Mouse (Mus musculus): Measurements from ENCODE around the gene Ablim1.
"Not testable (repeated sequence)": the region's sequence is repeated elsewhere in the genome, so short reads cannot be mapped to it uniquely, and the experiment has no call there.

Gene Ablim1

DNA sequence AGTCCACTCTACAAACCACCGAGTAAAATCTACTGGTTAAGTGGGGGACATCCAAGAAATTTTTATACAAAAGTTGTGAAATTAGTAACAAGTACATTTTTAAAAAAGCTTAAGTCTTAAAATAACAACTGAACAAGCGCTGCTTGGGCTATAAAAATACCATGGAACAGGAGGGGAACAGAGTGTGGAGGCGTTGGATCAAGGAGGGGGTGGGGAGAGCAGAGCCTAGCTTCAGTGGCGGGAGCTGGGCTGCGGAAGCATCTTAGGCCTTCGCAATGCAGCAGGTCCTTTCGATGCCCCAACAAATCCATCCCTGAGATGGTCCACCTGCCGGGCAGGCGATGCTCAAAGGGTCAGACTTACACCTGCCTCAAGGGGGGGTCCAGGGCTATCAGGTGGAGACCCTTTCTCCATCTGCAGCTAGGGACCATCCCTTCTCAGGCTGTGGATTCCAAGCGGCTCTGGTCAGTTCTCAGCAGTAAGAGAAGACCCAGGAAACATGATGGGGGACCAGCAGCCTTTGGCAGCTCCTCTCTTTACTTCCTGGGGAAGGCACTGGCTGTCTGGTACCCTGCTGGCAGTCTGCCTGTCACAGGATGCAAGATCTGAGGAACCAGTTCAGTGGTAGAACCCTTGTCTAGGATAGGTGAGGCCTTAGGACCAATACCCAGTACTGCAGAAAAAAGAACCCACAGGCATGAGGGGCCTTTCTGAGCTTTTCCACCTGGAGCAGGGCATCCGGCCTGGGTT is 152.6 kb downstream of the Ablim1 start:
- DNase-seq (ENCODE audit: inconsistent age in 2 of 2, low spot score in 1 of 2): no peak

DNA sequence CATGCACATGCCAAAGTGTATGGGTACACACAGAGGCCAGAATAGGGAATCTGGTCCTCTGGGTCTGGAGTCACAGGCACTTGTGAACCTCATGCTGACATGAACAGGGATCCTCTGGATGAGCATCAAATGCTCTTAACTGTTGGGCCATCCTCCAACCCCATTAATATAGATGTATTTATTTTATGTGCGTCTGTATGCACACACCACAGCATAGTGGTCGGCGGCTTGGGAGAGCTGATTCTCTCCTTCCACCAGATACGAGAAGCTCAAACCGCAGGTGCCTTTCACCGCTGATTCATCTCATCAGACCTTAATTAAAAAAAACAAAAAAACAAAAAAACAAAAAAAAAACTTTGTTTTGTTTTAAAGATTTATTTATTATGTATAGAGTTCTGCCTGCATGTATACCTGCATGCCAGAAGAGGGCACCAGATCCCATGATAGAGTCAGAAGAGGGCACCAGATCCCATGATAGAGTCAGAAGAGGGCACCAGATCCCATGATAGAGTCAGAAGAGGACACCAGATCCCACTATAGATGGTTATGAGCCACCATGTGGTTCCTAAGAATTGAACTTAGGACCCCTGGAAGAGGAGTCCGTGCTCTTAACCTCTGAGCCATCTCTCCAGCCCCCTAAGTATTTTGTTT is 153.6 kb downstream of the Ablim1 start:
- DNase-seq (ENCODE audit: inconsistent age in 2 of 2, low spot score in 1 of 2): peak; percentile 51 to 85

DNA sequence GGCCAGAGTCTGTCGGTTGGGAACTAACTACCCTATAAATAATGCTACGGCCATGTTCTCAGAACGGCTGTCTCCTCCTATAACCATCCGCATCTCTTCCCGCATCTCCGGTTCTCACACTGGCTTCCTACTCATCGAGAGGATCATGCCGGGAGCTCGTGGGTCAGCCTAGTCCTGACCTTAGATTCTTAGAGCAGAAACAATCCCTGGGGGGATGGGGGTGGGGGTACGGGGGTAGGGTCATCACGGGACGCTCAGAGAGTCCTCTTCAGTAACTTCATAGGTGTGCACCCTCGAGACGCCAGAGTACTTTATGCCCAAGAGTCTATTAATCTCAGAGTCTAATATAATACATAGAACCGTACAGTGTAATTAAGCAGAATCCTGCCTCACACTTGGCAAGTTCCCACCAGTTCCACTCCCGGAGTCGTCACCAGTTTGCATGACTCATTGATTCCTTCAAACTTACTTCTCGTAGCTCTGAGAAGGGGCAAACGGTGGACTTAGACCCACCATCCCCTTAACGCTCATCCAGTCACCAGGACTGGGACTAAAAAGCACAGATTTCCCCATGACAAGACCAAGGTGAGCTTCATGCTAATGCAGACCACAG is 156.9 kb downstream of the Ablim1 start:
- DNase-seq (ENCODE audit: inconsistent age in 2 of 2, low spot score in 1 of 2): peak in 1 of 2 experiments; percentile 48

DNA sequence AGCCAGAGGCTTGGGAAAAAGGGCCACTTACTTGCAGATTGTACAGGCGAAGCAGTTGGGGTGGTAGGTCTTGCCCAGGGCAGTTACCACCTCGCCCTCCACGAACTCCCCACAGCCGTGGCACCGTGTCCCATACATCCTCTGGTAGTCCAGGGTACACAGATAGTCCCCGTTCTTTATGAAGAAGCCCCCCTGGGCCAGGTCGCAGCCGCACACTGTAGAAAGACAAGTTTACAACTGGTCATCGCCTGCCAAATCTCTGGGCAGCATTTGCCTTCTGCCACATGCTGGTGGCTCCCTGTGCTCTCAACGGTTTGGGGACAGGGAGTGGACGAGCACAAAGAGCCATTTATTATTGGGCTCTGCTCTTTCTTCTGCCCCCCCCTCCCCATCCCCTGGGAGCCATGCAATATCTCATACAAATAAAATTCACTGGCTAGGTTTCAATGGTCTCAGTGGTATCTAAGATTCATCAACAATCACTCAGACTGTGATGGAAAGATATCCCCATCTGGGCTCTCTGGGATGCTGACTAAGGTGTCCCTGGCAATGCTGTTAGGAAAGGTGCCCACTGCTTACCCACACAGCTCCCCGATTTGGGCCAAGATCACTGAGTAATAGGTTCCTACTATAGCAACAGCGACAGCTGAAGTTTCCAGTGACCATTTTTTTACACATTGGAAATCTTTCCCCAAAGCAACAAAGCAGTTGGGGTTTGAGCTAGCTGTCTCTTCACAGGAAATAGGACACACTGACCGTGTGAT is 159.4 kb downstream of the Ablim1 start:
- DNase-seq (ENCODE audit: inconsistent age in 2 of 2, low spot score in 1 of 2): no peak

DNA sequence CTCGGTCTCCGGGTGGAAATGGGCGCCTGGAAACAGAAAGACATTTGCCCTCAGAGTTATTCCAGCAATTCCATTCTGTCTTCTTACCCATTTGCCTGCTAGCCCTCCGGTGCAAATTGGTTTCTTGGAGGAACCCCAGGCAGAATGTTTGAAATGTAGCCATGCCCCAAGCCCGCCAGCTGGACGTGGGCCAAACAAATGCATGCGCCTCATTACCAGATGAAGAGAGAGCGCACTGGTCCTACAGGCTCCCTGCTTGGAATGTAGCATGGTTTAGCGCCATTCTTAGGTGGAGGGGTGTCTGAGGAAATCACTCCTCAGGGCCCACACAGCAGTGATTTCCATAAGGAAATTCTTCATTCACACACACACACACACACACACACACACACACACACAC is 162.4 kb downstream of the Ablim1 start:
- peak in 1 of 2 experiments; percentile 71 for DNase-seq (ENCODE audit: inconsistent age in 2 of 2, low spot score in 1 of 2)

DNA sequence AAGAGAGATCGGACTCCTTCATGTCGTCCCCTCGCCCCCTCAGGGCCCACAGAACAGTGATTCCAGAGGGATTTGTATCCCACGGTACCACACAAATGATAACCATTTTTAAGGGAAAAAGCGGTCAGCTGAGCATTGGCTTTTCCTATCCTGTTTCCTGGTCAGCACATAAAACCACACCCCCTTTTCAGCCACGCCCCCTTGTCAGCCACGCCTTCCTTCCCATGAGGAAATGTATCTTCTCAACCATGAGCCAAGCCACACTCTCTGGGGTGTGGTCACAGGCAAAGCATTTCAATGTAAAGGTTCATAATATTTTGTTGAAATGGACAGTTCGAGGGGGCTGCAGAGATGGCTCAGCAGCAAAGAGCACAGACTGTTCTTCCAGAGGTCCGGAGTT is 163.2 kb downstream of the Ablim1 start:
- DNase-seq (ENCODE audit: inconsistent age in 2 of 2, low spot score in 1 of 2): no peak

DNA sequence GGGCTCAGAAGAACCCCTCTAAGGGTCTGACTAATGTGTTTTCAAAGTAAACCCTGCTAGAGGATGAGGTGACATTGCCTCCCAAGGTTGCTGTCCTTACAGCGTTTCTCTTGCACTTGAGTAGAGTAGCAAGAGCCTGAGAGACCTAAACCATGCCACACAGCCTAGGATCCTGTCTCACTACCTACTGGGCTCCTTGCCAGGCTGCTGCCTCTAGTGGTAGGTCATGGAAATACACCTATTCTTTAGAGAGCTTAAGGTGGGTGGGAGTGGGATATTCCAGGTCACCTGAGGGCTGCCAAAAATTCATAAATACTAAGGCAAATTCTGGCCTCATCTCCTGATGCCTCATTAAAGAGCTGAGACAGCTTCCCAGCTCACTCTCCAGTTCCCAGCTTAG is 164.4 kb downstream of the Ablim1 start:
- peak; percentile 48 to 85 for DNase-seq (ENCODE audit: inconsistent age in 2 of 2, low spot score in 1 of 2)

DNA sequence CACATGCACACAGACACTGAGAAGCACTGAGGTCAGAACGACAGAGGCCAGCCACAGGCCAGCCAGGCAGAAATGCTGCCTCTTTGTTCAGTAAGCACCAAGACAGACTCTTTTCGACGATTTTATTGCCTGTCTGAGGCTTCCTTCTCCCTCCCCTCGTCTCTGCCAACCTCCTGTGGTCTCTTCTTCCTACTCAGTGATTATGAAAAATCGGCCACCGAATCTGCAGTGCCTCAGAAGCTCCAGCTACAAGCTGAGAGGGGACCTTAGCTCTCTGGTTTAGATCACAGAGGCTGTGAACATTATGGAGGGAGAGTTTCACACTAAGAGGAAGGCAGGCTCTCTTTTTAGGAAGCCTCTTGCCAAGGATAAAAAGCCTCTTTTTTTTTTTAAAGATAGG is 167.0 kb downstream of the Ablim1 start:
- peak in 1 of 2 experiments; percentile 70 for DNase-seq (ENCODE audit: inconsistent age in 2 of 2, low spot score in 1 of 2)

DNA sequence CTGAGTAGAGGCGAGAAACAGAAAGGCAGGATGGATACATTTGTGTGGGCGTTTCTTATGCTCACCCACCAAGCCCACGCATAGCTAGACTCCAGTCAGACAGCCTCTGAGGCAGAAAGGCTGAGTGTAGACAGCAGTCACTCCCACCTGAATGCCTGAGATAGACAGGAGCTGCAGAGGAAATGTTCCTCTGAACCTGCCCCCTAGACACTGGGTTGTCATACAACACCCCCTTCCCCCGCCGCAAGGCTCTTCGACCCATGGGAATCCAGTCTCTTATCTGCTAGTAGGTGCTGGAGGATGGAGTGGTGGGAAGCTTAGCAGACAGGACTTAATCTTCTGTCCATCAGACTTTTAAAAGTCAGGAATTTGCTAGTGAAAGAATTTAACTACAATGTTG is 167.8 kb downstream of the Ablim1 start:
- no peak for DNase-seq (ENCODE audit: inconsistent age in 2 of 2, low spot score in 1 of 2)

DNA sequence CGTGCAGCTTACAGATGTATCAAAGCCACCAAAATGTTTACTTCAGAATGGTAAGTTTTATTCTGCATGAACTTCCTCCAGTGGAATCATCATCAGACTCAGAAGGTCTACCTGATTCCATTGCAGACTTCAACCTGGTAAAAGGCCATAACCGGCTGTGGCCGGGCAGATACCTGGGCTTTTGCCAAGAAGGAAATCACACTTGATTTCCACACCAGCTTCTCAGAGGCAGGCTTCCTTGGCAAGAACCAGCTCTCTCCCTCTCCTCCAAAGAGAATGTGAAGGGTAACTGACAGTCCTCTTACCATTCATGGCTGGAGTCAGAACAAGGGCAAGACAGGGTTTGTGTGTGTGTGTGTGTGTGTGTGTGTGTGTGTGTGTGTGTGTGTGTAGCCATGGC is 171.1 kb downstream of the Ablim1 start:
- DNase-seq (ENCODE audit: inconsistent age in 2 of 2, low spot score in 1 of 2): no peak

DNA sequence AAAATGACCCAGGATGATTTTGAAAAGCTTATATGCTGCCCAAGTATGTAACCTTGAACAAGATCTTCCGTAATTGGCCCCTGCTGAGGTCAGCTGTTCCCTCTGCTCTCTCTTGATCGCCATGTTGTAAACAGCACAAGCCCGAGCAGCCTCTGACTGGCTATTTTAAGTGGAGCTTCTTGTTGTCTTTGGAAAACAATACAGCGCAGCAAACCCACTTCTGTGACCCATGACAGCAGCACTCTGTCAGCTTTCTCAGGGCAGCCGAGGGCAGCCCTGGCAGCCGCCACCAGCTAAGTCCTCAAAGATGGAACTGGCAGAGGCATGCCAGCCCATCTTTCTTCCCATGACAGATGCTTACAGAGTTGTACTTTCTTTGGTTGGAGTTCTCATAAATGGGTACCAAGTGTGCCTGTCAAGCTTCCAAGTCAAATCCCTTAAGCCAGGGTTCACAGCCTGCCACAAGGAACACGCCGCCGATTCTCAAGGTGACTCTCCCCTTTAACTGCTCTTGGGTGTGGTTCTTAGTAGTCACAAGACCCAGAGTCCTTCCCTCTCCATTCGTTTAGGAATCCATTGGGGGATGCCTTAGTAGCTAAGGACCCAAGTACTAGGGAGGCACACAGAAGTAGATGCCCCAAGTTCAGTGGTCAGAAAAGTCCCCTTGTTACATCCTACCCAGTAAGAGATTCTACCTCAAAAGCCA is 172.8 kb downstream of the Ablim1 start:
- peak in 1 of 2 experiments; percentile 65 for DNase-seq (ENCODE audit: inconsistent age in 2 of 2, low spot score in 1 of 2)

DNA sequence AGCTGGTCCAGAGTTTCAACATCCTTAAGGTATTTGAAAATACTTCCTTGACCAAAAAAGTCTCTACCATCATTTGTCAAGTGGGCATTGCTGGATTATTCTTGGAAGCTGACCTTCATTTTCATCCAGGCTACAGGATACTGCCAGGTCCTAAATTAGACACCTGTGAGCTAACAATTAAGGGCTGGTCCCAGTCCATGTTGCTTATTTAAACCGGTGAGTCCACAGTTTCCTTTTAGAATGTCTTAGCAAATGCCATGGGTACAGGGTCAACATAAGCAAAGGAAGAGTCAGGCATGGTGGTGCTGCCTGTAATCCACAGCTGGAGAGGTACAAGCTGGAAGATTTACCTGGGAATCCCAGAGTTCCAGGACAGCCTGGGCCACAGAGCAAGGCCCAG is 173.8 kb downstream of the Ablim1 start:
- no peak for DNase-seq (ENCODE audit: inconsistent age in 2 of 2, low spot score in 1 of 2)

DNA sequence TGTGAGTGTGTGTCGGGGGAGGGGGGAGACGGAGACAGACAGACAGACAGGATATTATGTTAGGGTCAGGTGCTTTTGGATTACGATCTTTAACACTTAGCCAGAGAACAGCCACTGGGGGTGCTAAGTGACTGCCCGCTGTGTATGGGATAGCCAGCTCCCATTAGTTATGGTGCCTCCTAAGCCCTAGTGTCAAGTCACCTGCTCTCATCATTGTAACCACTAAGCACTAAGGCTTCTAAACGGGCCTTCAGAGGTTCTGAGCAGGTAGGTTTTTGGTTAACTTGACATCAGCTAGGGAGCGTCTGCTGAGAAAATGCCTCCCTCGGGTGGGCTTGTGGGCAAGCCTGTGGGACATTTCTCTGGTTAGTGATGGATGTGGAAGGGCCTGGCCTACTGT is 174.6 kb downstream of the Ablim1 start:
- DNase-seq (ENCODE audit: inconsistent age in 2 of 2, low spot score in 1 of 2): no peak

DNA sequence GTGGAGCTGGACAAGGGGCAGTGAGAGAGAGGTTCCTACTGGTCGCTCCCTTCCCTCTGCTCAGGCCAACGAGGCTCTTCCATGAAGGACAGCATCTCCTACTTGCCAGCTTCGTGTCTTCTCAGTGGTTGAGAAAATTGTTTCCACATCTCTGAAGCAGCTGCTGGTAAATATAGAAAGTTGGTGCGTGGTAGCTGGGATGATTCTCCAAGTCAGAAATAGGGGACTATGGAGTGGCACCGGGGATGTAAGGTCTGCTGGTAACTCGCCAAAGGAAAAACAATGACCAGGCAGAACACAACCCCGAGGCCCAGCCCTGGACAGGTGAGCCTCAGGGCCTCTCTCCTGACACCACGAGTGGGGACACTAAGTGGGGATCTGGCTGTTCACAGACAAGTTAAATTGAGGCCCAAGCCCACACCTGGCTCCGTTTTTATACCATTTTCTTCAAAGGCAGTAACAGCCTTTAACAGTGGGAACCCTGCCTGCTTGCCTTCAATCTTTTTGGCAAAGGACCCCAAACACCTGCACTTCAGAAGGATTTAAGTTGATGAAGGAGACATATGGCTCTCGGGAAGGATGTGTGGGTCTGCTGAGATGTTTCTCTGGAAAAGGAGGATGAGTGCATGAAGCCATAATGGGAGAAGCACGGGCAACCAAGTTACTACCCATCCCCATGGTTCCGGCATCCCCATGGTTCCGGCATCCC is 175.7 kb downstream of the Ablim1 start:
- DNase-seq (ENCODE audit: inconsistent age in 2 of 2, low spot score in 1 of 2): no peak

DNA sequence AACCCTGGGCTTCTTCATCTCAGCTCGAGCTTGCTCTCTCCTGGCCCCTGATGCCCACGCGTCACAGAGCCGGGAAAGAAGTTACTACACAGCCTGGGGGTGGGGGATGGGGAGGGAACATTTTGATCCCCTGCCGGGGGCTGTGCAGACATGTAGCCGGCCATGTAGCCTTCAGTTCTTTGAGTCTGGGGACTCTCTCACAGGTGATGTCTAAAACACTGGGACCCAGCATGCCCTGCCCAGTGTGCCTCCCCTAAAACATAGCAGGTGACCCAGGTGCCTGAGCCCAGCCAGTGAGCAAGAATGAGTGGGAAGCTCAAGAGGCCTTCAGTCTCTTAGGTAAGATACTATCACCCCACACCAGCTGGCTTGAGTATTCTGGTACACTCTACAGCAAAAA is 176.2 kb downstream of the Ablim1 start:
- DNase-seq (ENCODE audit: inconsistent age in 2 of 2, low spot score in 1 of 2): no peak

DNA sequence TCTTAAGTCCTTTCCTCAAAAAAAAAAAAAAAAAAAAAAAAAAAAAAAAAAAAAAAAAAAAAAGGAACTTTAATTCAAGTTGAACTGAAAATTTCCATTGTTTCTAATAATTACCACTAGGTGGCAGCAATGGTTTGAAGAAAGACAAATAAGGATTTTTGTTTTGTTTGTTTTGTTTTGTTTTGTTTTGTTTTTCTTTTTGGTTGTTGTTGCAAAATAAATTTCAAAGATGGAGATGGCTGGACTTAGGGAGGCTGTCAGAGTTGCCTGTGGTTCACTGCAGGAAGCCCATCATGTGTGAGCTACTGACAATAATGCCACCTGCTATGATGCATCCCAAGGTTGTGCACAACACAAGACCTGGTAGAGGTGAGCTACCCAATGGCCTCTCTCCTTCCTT is 176.7 kb downstream of the Ablim1 start:
- peak in 1 of 2 experiments; percentile 55 for DNase-seq (ENCODE audit: inconsistent age in 2 of 2, low spot score in 1 of 2)

DNA sequence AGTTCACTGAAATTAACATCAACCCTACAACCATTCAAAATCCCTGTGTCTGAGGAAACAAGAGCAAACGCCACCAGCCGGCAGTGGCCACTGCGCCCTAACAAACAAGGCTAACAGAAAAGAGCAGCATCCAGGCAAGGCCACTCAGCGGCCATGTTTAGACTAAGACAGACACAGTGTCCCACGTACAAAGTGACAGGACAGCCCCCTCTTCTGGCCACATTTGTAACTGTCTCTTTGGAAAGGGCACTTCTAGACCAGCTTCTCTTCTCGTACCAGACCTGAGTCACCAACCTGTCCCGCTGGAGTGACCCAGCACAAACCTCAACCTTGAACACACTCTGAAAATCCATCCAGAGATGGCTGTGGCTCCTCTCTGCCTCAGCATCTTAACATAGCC is 178.5 kb downstream of the Ablim1 start:
- peak; percentile 81 to 94 for DNase-seq (ENCODE audit: inconsistent age in 2 of 2, low spot score in 1 of 2)

DNA sequence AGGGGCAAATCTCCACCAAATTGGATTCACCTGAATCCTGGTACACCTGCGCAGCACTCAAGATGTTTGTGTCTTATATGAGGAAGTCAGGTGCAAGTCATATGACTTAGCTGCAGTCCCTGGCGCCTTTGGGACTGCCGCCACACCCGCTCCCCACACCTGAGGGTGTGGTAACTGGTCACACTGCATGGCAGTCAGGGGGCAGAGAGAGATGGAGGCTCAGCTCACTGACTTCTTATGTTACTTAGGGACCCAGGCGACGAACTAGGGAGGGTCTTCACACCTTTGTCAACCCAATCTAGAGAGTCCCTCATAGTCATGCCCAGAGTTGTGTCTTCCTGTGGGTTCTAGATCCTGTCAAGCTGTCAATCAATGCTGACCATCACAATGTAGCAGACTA is 179.1 kb downstream of the Ablim1 start:
- not testable (repeated sequence) for DNase-seq (ENCODE audit: inconsistent age in 2 of 2, low spot score in 1 of 2)

DNA sequence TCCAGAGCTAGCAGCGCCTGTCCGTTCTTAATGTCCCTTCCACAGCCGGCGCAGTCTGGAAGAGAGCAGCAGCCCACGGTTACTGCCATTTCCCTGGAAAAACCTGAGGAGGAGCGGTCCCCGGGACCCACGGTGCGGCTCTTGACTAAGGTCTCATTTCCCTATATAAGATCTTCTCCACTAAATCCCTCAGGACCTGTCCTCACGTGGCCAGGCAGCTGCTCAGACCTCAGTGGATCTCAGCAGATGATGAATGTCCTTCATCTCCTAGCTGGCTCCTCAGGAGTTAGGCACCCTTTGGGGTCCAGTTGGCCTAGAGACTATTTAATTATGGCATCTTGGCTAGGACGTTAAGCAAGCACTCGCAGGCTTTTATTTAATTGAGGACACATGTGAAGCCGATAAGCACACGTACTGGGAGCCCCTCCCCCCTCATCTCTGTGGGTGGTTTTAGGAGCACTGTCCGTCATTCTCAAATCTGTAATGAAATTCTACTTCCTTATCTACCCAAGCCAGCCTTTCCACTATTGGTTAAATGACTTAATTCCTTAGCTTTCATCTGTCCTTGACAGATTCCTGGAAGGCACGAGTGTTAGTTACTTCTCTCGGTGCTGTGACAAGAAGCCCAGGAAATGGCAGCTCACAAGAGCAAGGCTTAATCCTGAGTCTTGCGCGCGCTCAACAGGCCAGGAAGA is 179.9 kb downstream of the Ablim1 start:
- peak in 1 of 2 experiments; percentile 60 for DNase-seq (ENCODE audit: inconsistent age in 2 of 2, low spot score in 1 of 2)
